11 mouse cellular contexts compared by ENCODE assay signal in the genomic region with DNA sequence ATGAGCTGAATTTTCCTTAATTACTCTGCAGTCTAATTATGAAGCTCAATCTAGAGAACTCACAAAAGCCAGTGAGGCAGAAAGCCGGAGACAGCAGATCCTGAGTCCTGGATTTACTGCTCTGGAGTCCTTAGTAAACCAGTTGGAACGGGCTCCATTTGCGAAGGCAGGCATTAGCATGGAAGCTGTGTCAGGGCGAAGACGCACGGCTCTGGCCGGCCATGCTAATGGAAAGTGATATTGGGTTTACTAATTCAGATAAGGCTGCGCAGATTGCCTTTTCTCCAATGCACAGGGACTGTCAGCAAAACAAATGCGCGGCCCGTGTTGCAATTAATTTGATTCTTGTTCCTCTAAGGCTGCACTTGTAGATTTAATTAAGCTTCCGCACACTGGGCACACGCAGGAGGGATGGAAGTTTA.
DNase-seq lines count a peak whose midpoint lies in the region; ATAC-seq and TF ChIP-seq lines count a peak whose summit lies in the region.
"Had no signal": no experiment of that assay in that cellular context is flagged by ENCODE, and none has a peak within 500 bp of the region (broad histone marks: within the 10 kb centered on the region; RNA-seq: fewer than 3 reads in every experiment).

No protein-coding gene starts in this region.

- H3K4me2 ChIP-seq in kidney, embryonic 16.5 days (replicated peaks; ENCODE audit: low read depth, low read length), result peak overlapping the region; percentile 36
- H3K4me2 ChIP-seq in forebrain, embryonic 12.5 days, result peak overlapping the region; percentile 30
- H3K4me2 ChIP-seq: liver, embryonic 12.5 days had no signal

- ATAC-seq in kidney, embryonic 16.5 days (ENCODE audit: low FRiP score, low TSS enrichment), result peak; percentile 66; the same call in 1 of the 2 replicates
- peak; percentile 82 for ATAC-seq in forebrain, embryonic 12.5 days (ENCODE audit: low FRiP score)
- ATAC-seq: liver, embryonic 12.5 days had no signal

- no peak for DNase-seq in kidney, adult 2 months
- peak; percentile 15 for DNase-seq in layer of hippocampus, adult 9-11 months
- DNase-seq in retina, adult 2 months (ENCODE audit: low read depth, low spot score), result peak; percentile 9
- DNase-seq in gastrocnemius, postnatal 10 days, result no peak
- no peak for DNase-seq in adipocyte (ENCODE audit: low spot score)
- DNase-seq in natural killer cell, adult 2 months (ENCODE audit: low spot score in 2 of 2), result no peak
- DNase-seq: gastrocnemius, postnatal 36 days had no signal

- WGBS in kidney, embryonic 16.5 days, result 43% methylated on average over 13 of the region's 13 CpGs
- WGBS in kidney, adult 2 months, result 38% methylated on average over 13 of the region's 13 CpGs
- 44% methylated on average over 13 of the region's 13 CpGs for WGBS in forebrain, embryonic 12.5 days

- no peaks in the 10 kb centered on the region for H3K9me3 ChIP-seq in kidney, embryonic 16.5 days (ENCODE audit: low read length)
- no peaks in the 10 kb centered on the region for H3K9me3 ChIP-seq in forebrain, embryonic 12.5 days
- H3K9me3 ChIP-seq: embryonic facial prominence, embryonic 10.5 days; liver, embryonic 12.5 days had no signal

- H3K36me3 ChIP-seq in kidney, embryonic 16.5 days (ENCODE audit: insufficient read depth, low read length), result no peaks in the 10 kb centered on the region
- H3K36me3 ChIP-seq in kidney, adult 2 months (ENCODE audit: control insufficient read depth, insufficient read depth, low read length), result no peaks in the 10 kb centered on the region
- H3K36me3 ChIP-seq in forebrain, embryonic 12.5 days (replicated peaks), result no peaks in the 10 kb centered on the region
- H3K36me3 ChIP-seq: embryonic facial prominence, embryonic 10.5 days; liver, embryonic 12.5 days had no signal

- no peak overlapping the region for H3K27ac ChIP-seq in kidney, embryonic 16.5 days (ENCODE audit: low read length)
- H3K27ac ChIP-seq in kidney, adult 2 months (ENCODE audit: insufficient read depth, low read depth, low read length), result no peak overlapping the region
- H3K27ac ChIP-seq in forebrain, embryonic 12.5 days, result peak overlapping the region; percentile 83
- H3K27ac ChIP-seq: embryonic facial prominence, embryonic 10.5 days; liver, embryonic 12.5 days had no signal

- no peak for TF ChIP-seq POLR2A in kidney, adult 2 months (IDR thresholded peaks at IDR 0.05; ENCODE audit: low read depth, low read length)

- H3K4me1 ChIP-seq in kidney, embryonic 16.5 days (ENCODE audit: insufficient read depth, low read length), result peaks cover 11% of the 10 kb centered on the region; the same call in 1 of the 2 replicates
- no peaks in the 10 kb centered on the region for H3K4me1 ChIP-seq in kidney, adult 2 months (ENCODE audit: control insufficient read depth, insufficient read depth, low read length)
- peaks cover 17% of the 10 kb centered on the region for H3K4me1 ChIP-seq in forebrain, embryonic 12.5 days
- H3K4me1 ChIP-seq: liver, embryonic 12.5 days had no signal

- TF ChIP-seq CTCF in kidney, adult 2 months (conservative IDR thresholded peaks at IDR 0.05; ENCODE audit: insufficient read depth, insufficient read length, low read depth, low read length), result no peak

- H3K9ac ChIP-seq in kidney, embryonic 16.5 days (replicated peaks; ENCODE audit: low read length), result no peak overlapping the region
- no peak overlapping the region for H3K9ac ChIP-seq in forebrain, embryonic 12.5 days
- H3K9ac ChIP-seq: liver, embryonic 12.5 days had no signal

- no peaks in the 10 kb centered on the region for H3K27me3 ChIP-seq in kidney, embryonic 16.5 days (ENCODE audit: insufficient read depth, low read length)
- no peaks in the 10 kb centered on the region for H3K27me3 ChIP-seq in kidney, adult 2 months (replicated peaks; ENCODE audit: control insufficient read depth, insufficient read depth, low read length)
- no peaks in the 10 kb centered on the region for H3K27me3 ChIP-seq in forebrain, embryonic 12.5 days
- H3K27me3 ChIP-seq: liver, embryonic 12.5 days had no signal

- H3K4me3 ChIP-seq in kidney, embryonic 16.5 days (ENCODE audit: low read length), result no peak overlapping the region
- no peak overlapping the region for H3K4me3 ChIP-seq in kidney, adult 2 months (ENCODE audit: insufficient read depth, low read depth, low read length)
- no peak overlapping the region for H3K4me3 ChIP-seq in forebrain, embryonic 12.5 days (replicated peaks)
- H3K4me3 ChIP-seq: embryonic facial prominence, embryonic 10.5 days; liver, embryonic 12.5 days had no signal

Comparison
In these comparisons a context has a peak if more than half of its experiments do, and no peak if none do; other contexts are left out.
1. DNase-seq: peak in layer of hippocampus, adult 9-11 months (single experiment) and retina, adult 2 months (single experiment); none in kidney, adult 2 months (single experiment), gastrocnemius, postnatal 10 days (single experiment), adipocyte (single experiment) and natural killer cell, adult 2 months (0 of 2).